Mouse (Mus musculus) G1E (cell line): ENCODE data around the gene Ccdc141. TPM values are rescaled to one million over a fixed set of nuclear protein-coding genes. Genes with fewer than 3 reads are reported as not detected.

Experiments
- ATAC-seq: 2 replicates; pipeline ENCODE4 v1.8.0; 2016; ENCODE audit warnings: mild to moderate bottlenecking; ENCODE audit not compliant: insufficient number of reproducible peaks, poor library complexity, low FRiP score, severe bottlenecking; ENCODE audit errors: extremely low read depth
- DNase-seq: peaks from one replicate; pipeline ENCODE4 v3.0.0; 2012; ENCODE audit warnings: low spot score
- H3K27me3 ChIP-seq: 2 replicates; pipeline ENCODE4 v1.6.1; 2012; ENCODE audit warnings: mild to moderate bottlenecking, low read length, inconsistent platforms; ENCODE audit not compliant: insufficient read depth
- H3K36me3 ChIP-seq: replicated peaks from 2 replicates; pipeline ENCODE3; 2012; ENCODE audit warnings: mild to moderate bottlenecking, inconsistent platforms
- H3K4me1 ChIP-seq: 2 replicates; pipeline ENCODE4 v1.6.1; 2012; ENCODE audit warnings: low read depth, low read length, inconsistent platforms, mixed read lengths; ENCODE audit not compliant: insufficient read depth
- H3K4me3 ChIP-seq: 2 replicates; pipeline ENCODE4 v1.5.1; 2012; ENCODE audit warnings: low read depth, mild to moderate bottlenecking, inconsistent platforms, low read length, moderate library complexity, mixed read lengths
- H3K9me3 ChIP-seq: replicated peaks from 2 replicates; pipeline ENCODE4 v1.6.1; 2012; ENCODE audit warnings: inconsistent platforms
- CTCF ChIP-seq: IDR thresholded peaks from 2 replicates; pipeline ENCODE4 v1.5.1; 2012; ENCODE audit warnings: low read depth, low read length, inconsistent platforms, mixed read lengths
- GATA1 ChIP-seq: IDR thresholded peaks from 2 replicates; pipeline ENCODE4 v1.6.1; 2012; ENCODE audit warnings: borderline replicate concordance, low read length, inconsistent platforms, mixed read lengths
- GATA2 ChIP-seq: IDR thresholded peaks from 2 replicates; pipeline ENCODE4 v1.6.1; 2012; ENCODE audit warnings: low read depth, low read length, inconsistent platforms, borderline replicate concordance
- POLR2AphosphoS5 ChIP-seq: IDR thresholded peaks from 2 replicates; pipeline ENCODE4 v1.6.1; 2012; ENCODE audit warnings: low read depth, low read length, inconsistent platforms; ENCODE audit not compliant: insufficient replicate concordance
- TAL1 ChIP-seq: conservative IDR thresholded peaks from 2 replicates; pipeline ENCODE4 v1.6.1; 2012; ENCODE audit warnings: low read depth, low read length, inconsistent platforms, mixed read lengths
- polyA plus RNA-seq: library from polyadenylated mRNA; stranded (reverse); fragments of >175 nt; gene quantifications from 2 replicates; pipeline ENCODE4 v1.2.3, GENCODE M21; 2012
- total RNA-seq, 2 experiments: library from RNA; stranded (forward) in 1 of 2; stranded (reverse) in 1 of 2; fragments of 200-1000 nt in 1 of 2; fragments of >200 nt in 1 of 2; fragmentation: Nextera tagmentation in 1 of 2; gene quantifications; 2 replicates each; pipeline ENCODE4 v1.2.3; 2014 to 2017

Gene Ccdc141
- total and polyA plus RNA-seq, 3 experiments, result 0.11 TPM; not detected in 2

DNA sequence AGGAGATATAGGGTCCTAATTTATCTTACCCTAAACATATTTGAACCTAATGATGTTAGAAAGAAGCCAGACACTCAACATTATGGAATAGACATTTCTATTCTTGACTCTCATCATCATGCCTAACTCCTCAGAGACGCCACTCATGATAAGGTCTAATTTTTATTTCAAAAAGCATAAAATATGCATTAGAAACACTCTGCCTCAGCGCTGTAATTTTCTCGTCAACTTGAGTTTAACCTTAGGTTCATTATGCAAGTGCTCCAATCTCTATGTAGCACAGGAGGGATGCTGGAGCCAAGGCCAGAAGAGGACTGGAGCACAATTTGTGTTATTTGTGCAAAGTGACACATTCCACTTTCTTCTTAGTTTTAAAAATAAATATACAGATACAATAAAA, 130.8 kb downstream of the Ccdc141 start:
- Histone ChIP-seq H3K4me3 (no peak overlapping the region), H3K4me1 (no peaks in the 10 kb centered on the region), H3K27me3 (no peaks in the 10 kb centered on the region), H3K9me3 (peaks cover 42% of the 10 kb centered on the region), H3K36me3 (no peaks in the 10 kb centered on the region)
- TF ChIP-seq CTCF (no peak), TAL1 (no peak), GATA1 (no peak), GATA2 (no peak), POLR2AphosphoS5 (no peak)
- no peak for ATAC-seq
- DNase-seq, result no peak

DNA sequence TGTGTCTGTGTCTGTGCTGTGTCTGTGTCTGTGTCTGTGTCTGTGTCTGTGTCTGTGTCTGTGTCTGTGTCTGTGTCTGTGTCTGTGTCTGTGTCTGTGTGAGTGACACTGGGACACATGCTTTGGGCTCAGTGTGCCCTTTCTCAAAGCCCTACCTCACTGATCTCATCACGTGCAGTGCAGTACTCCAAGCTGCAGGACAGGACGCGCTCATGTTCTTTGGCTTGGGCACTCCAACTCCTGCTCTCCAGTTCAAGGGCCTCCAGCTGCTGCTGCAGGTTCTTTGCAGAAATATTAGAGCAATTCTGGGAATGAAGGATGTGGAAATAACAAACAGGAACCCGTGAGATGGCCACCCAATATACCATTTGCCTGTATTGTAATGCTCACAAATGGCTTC, 131.2 kb downstream of the Ccdc141 start:
- TF ChIP-seq POLR2AphosphoS5 (no peak), GATA1 (no peak), TAL1 (no peak), GATA2 (no peak), CTCF (no peak)
- peaks cover 39% of the 10 kb centered on the region for H3K9me3 ChIP-seq
- H3K4me3 ChIP-seq, result no peak overlapping the region
- H3K4me1 ChIP-seq, result no peaks in the 10 kb centered on the region
- no peaks in the 10 kb centered on the region for H3K27me3 ChIP-seq
- DNase-seq (no peak), ATAC-seq (no peak)
- no peaks in the 10 kb centered on the region for H3K36me3 ChIP-seq

DNA sequence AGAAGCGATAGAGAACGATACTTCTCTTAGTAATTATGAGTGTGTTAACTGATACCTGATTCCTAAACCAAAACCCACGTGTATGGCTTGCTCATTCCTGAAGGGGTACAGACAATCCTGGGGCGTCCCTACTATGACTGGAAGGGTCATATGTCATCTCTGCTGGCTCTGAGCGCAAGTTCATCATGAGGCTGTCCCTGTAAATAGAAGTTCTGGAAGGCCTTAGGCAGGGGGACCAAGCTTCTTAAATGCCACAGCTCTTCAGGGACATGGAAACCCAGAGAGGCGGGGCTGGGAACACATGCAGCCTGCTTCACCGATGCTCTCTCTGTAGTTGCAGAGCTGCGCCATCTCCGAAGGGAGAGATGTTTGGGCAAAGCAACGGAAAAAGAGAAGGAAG, 133.2 kb downstream of the Ccdc141 start:
- H3K4me1 ChIP-seq, result no peaks in the 10 kb centered on the region
- DNase-seq (no peak), ATAC-seq (no peak)
- no peaks in the 10 kb centered on the region for H3K27me3 ChIP-seq
- H3K4me3 ChIP-seq, result no peak overlapping the region
- TF ChIP-seq POLR2AphosphoS5 (no peak), GATA1 (no peak), GATA2 (no peak), TAL1 (no peak), CTCF (no peak)
- peaks cover 40% of the 10 kb centered on the region for H3K9me3 ChIP-seq
- H3K36me3 ChIP-seq, result no peaks in the 10 kb centered on the region

DNA sequence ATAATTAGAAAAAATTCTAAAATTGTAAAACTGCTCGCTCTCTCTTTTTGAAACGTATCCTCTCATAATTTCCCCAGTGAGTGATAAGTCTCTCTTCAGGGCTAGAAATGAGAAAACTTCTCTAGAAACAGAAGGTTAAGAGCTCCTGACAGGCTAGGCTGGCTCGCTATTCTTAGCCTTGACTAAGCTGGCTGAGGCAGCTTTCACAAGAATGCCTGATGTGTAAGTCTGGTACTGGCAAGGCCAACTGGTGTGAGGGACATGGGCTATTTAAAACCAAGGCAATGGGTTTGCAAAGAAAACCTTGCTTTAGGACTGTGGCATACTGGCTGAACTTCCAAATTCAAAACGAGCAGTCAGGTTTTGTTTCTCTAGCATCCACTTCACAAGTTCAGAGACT, 136.3 kb downstream of the Ccdc141 start:
- H3K27me3 ChIP-seq, result no peaks in the 10 kb centered on the region
- TF ChIP-seq GATA1 (no peak), GATA2 (no peak), TAL1 (no peak), CTCF (no peak), POLR2AphosphoS5 (no peak)
- no peaks in the 10 kb centered on the region for H3K36me3 ChIP-seq
- DNase-seq (no peak), ATAC-seq (no peak)
- peaks cover 34% of the 10 kb centered on the region for H3K9me3 ChIP-seq
- no peak overlapping the region for H3K4me3 ChIP-seq
- H3K4me1 ChIP-seq, result no peaks in the 10 kb centered on the region

DNA sequence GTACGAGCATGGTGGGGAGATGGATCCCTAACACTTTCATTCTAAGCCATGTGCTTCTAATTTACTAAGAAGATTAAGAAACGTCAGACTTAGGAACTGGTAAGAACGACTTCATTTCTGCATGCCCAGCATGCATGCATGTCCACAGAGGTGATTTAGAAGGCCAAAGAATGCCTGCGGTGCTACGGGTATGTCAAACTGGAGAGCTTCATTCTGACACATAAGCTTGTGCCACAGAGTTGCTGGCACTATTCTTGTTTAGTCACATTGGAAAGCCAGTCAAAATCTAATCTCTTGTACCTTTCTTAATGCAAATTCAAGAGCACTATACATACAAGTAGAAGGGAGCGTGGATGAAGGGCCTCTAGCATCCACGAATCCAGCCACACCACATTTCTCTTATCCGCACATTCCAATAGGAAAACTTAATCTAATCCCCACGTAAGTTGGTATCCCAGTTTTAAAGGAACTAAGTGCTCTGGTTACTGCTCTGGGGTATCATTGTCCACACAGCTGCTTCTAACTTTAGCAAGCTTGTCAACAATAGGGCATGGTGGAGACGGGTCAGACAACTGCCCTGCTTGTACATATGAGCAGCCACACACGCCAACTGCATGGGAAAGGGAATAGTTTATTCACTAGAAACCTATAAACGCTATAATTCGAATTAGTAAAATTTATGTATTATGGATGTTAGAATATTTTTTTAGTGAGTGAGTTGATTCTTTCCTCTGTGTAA, 136.9 kb downstream of the Ccdc141 start:
- no peaks in the 10 kb centered on the region for H3K4me1 ChIP-seq
- H3K27me3 ChIP-seq, result no peaks in the 10 kb centered on the region
- peaks cover 31% of the 10 kb centered on the region for H3K9me3 ChIP-seq
- DNase-seq (no peak), ATAC-seq (no peak)
- TF ChIP-seq GATA1 (no peak), CTCF (no peak), TAL1 (no peak), GATA2 (no peak), POLR2AphosphoS5 (no peak)
- no peaks in the 10 kb centered on the region for H3K36me3 ChIP-seq
- no peak overlapping the region for H3K4me3 ChIP-seq

DNA sequence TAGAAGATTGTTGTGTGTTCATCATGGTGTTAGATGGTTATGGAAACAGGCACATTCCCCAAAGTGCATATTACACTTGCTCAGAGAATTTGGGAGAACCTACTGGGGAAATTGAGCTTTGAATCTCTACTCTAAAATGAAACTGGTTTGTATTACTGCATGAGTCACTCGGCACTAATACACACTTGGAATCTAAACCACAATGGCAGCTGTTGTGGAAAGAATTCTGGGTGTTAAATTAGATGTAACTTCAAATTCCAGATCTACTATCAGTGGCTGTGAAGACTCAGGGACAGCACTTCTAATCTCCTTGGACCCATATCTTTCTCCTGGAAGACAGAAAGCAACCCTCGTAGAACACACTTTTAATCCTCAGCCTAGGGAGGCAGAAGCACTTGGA, 149.8 kb downstream of the Ccdc141 start:
- DNase-seq (no peak), ATAC-seq (no peak)
- Histone ChIP-seq H3K4me1 (no peaks in the 10 kb centered on the region), H3K4me3 (no peak overlapping the region), H3K36me3 (no peaks in the 10 kb centered on the region), H3K27me3 (no peaks in the 10 kb centered on the region), H3K9me3 (peaks cover 35% of the 10 kb centered on the region)
- TF ChIP-seq POLR2AphosphoS5, result no peak
- TF ChIP-seq GATA1, result no peak
- TF ChIP-seq CTCF, result no peak
- TF ChIP-seq TAL1, result no peak
- TF ChIP-seq GATA2, result no peak
